Mouse (Mus musculus) midbrain, embryonic 14.5 days (tissue): ENCODE data around the gene Etnppl. TPM values are rescaled to one million over a fixed set of nuclear protein-coding genes. Genes with fewer than 3 reads are reported as not detected.

Experiments
- ATAC-seq: fragments of 200-750 bp; cut with Nextera tagmentation; 2 replicates; pipeline ENCODE4 v1.8.0; 2017; ENCODE audit warnings: moderate number of reproducible peaks, moderate library complexity; ENCODE audit not compliant: low FRiP score, low TSS enrichment
- DNase-seq: peaks from one replicate; pipeline ENCODE4 v3.0.0-alpha.2; 2015
- H3K27ac ChIP-seq: fragments of 300-500 bp; sonication (generic); replicated peaks from 2 replicates; pipeline ENCODE4 v1.5.1; 2014; ENCODE audit warnings: mild to moderate bottlenecking, low read depth, low read length, moderate library complexity
- H3K27me3 ChIP-seq: fragments of 300-500 bp; sonication (generic); 2 replicates; pipeline ENCODE4 v1.6.1; 2014; ENCODE audit warnings: low read length, control low read depth, mixed read lengths; ENCODE audit not compliant: control insufficient read depth, insufficient read depth
- H3K36me3 ChIP-seq: fragments of 300-500 bp; sonication (generic); 2 replicates; pipeline ENCODE4 v1.6.1; 2014; ENCODE audit warnings: low read length, control low read depth; ENCODE audit not compliant: control insufficient read depth, insufficient read depth
- H3K4me1 ChIP-seq: fragments of 300-500 bp; sonication (generic); 2 replicates; pipeline ENCODE4 v1.6.1; 2014; ENCODE audit warnings: mild to moderate bottlenecking, antibody characterized with exemption, low read length, control low read depth; ENCODE audit not compliant: control insufficient read depth, insufficient read depth
- H3K4me2 ChIP-seq: fragments of 300-500 bp; sonication (generic); 2 replicates; pipeline ENCODE4 v1.6.1; 2014; ENCODE audit warnings: mild to moderate bottlenecking, low read length, moderate library complexity
- H3K4me3 ChIP-seq: fragments of 300-500 bp; sonication (generic); replicated peaks from 2 replicates; pipeline ENCODE4 v1.5.1; 2014; ENCODE audit warnings: low read depth, low read length
- H3K9ac ChIP-seq: fragments of 300-500 bp; sonication (generic); replicated peaks from 2 replicates; pipeline ENCODE4 v1.6.1; 2014; ENCODE audit warnings: mild to moderate bottlenecking, low read length, moderate library complexity
- H3K9me3 ChIP-seq: fragments of 300-500 bp; sonication (generic); 2 replicates; pipeline ENCODE4 v1.6.1; 2016; ENCODE audit warnings: low read length, control low read depth, mixed read lengths; ENCODE audit not compliant: control insufficient read depth
- WGBS: fragments of 180-500 bp; shearing (Covaris S2); extraction: QIAGEN DNeasy Blood & Tissue Kit; methylation state at CpG from one replicate; pipeline ENCODE4 v1.1.7; 2014; 5-methylcytosine and 5-hydroxymethylcytosine counted together
- polyA plus RNA-seq: library from polyadenylated mRNA; unstranded; fragments of >200 nt; fragmentation: Nextera tagmentation; extraction: Ambion mirVana; gene quantifications from 2 replicates; pipeline ENCODE4 v1.2.1, GENCODE M21; 2014

The Etnppl gene
- polyA plus RNA-seq, 1 experiment from 2014 or later, result not detected

DNA sequence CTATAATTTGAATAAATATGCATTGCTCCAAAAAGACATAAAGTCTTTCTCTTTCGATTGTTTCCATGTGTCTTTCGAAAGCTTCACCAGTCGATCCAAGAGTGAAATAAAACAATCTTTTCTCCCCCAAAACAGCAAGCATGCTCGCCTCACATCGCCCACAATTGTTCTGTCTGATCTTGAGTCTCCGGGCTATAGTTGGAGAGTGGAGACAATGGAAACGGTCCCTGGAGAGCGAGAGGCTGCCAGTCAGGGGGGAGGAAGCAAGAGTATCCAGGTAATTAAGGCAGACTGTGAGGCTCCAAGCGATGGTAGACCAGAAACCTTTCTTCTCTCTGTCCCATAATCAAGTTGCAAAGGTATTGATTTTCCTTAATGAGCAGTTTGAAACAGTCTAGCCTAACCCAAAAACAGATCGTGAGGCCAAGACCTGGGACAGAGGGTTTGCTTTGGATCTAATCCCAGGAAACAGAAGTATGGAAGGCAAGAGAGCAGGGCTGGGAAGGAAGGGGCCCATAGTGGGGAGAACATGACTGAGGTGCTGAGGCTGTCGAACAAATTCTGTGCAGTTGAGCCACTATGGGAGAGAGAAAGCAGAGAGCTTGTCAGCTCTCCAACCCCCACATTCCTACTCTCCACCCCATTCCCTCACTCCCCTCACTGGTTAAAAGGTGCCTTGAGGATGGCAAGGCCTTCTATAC lies 29.0 kb downstream of the Etnppl start:
- Histone ChIP-seq H3K9ac (no peak overlapping the region), H3K4me1 (no peaks in the 10 kb centered on the region), H3K9me3 (no peaks in the 10 kb centered on the region), H3K27ac (no peak overlapping the region), H3K4me2 (no peak overlapping the region), H3K36me3 (no peaks in the 10 kb centered on the region), H3K4me3 (no peak overlapping the region), H3K27me3 (no peaks in the 10 kb centered on the region)
- DNase-seq, result peak; percentile 12
- no peak for ATAC-seq
- WGBS, result 69% methylated on average over 11 of the region's 11 CpGs

- 67% methylated on average over 6 of the region's 6 CpGs for WGBS
- Histone ChIP-seq H3K4me3 (no peak overlapping the region), H3K9ac (no peak overlapping the region), H3K27ac (no peak overlapping the region), H3K4me1 (no peaks in the 10 kb centered on the region), H3K27me3 (no peaks in the 10 kb centered on the region), H3K4me2 (no peak overlapping the region), H3K9me3 (no peaks in the 10 kb centered on the region), H3K36me3 (no peaks in the 10 kb centered on the region)
- ATAC-seq, result no peak
- DNase-seq, result no peak
These were observed 32.3 kb downstream of the Etnppl start for GRCm38 (mm10) chr3:130649569-130649968.

- Histone ChIP-seq H3K4me2 (no peak overlapping the region), H3K36me3 (no peaks in the 10 kb centered on the region), H3K9me3 (no peaks in the 10 kb centered on the region), H3K27ac (no peak overlapping the region), H3K4me3 (no peak overlapping the region), H3K4me1 (no peaks in the 10 kb centered on the region), H3K9ac (no peak overlapping the region), H3K27me3 (no peaks in the 10 kb centered on the region)
- ATAC-seq, result no peak
- DNase-seq, result no peak
- 81% methylated on average over 6 of the region's 6 CpGs for WGBS
These were observed 43.4 kb downstream of the Etnppl start for GRCm38 (mm10) chr3:130660619-130661018.

DNA sequence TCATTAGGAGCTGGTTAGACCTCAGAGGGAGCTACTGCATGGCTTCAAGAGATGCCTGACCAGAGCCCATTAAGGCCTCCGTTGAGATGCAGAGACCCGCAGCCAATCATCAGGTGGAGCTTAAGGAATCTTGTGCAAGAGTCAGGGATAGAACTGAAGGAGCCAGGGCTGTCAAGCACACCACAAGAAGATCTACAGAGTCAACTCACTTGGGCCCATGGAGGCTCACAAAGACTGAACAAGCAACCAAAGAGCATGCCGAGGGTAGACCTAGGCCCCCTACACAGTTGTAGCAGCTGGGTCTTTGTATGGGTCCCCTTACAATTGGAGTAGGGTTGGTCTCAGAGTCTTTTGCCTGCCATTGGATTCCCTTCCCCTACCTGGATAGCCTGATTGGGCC lies 45.2 kb downstream of the Etnppl start:
- Histone ChIP-seq H3K4me3 (no peak overlapping the region), H3K27me3 (no peaks in the 10 kb centered on the region), H3K4me1 (no peaks in the 10 kb centered on the region), H3K9ac (no peak overlapping the region), H3K27ac (no peak overlapping the region), H3K9me3 (no peaks in the 10 kb centered on the region), H3K4me2 (no peak overlapping the region), H3K36me3 (no peaks in the 10 kb centered on the region)
- DNase-seq (no peak), ATAC-seq (no peak)
- WGBS, result 97% methylated on average over 3 of the region's 3 CpGs

GRCm38 (mm10) chr3:130671291-130671690 lies 54.0 kb downstream of the Etnppl start:
- no peaks in the 10 kb centered on the region for H3K9me3 ChIP-seq
- H3K4me1 ChIP-seq, result no peaks in the 10 kb centered on the region
- no peak overlapping the region for H3K4me3 ChIP-seq
- DNase-seq (no peak), ATAC-seq (no peak)
- H3K27me3 ChIP-seq, result no peaks in the 10 kb centered on the region
- H3K4me2 ChIP-seq, result no peak overlapping the region
- no peak overlapping the region for H3K27ac ChIP-seq
- 57% methylated on average over 14 of the region's 14 CpGs for WGBS
- H3K9ac ChIP-seq, result no peak overlapping the region
- no peaks in the 10 kb centered on the region for H3K36me3 ChIP-seq

DNA sequence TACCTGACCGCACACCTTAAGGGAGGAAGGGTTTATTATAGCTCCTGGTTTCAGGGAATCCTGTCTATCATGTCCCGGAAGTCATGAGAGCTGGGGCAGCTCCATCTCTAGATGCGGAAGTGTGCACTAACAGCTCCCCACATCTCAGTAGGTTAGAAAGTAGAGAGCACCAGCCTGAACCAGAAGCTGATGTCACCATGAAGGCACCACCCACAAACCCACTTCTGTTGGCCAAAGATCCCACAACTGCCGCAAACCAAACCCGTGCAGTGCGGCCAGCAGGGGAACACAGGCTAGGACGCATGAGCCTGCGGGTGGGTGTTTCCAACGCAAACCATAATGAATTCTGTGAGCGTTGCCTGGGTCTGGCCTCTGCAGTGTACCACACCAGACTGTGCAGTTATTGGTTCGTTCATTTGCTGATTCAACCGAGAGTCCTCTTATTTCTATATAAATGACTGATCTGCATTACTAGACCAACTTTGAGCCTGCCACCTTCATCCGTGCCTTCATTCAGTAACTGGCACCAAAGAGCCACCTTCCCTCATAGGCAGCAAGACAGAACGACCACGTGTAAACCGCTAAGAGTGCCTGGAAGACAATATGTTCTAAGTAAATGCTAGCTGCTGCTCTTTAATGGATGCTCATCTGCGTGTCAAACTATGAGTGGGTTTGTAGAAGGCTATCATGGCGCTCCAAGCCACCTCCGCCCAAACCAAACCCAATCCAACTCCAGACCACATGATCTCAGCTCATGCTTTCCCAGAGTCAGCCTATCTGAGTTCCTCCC lies 60.6 kb downstream of the Etnppl start:
- 96% methylated on average over 19 of the region's 19 CpGs for WGBS
- Histone ChIP-seq H3K4me2 (no peak overlapping the region), H3K4me1 (no peaks in the 10 kb centered on the region), H3K9me3 (no peaks in the 10 kb centered on the region), H3K27ac (no peak overlapping the region), H3K36me3 (no peaks in the 10 kb centered on the region), H3K9ac (no peak overlapping the region), H3K4me3 (no peak overlapping the region), H3K27me3 (no peaks in the 10 kb centered on the region)
- no peak for DNase-seq
- no peak for ATAC-seq

GRCm38 (mm10) chr3:130681226-130681625 lies 64.0 kb downstream of the Etnppl start:
- no peak overlapping the region for H3K4me2 ChIP-seq
- no peaks in the 10 kb centered on the region for H3K9me3 ChIP-seq
- no peak overlapping the region for H3K4me3 ChIP-seq
- H3K9ac ChIP-seq, result no peak overlapping the region
- H3K27ac ChIP-seq, result no peak overlapping the region
- no peaks in the 10 kb centered on the region for H3K27me3 ChIP-seq
- ATAC-seq, result no peak
- no peaks in the 10 kb centered on the region for H3K4me1 ChIP-seq
- no peak for DNase-seq
- 90% methylated on average over 2 of the region's 2 CpGs for WGBS
- H3K36me3 ChIP-seq, result no peaks in the 10 kb centered on the region

DNA sequence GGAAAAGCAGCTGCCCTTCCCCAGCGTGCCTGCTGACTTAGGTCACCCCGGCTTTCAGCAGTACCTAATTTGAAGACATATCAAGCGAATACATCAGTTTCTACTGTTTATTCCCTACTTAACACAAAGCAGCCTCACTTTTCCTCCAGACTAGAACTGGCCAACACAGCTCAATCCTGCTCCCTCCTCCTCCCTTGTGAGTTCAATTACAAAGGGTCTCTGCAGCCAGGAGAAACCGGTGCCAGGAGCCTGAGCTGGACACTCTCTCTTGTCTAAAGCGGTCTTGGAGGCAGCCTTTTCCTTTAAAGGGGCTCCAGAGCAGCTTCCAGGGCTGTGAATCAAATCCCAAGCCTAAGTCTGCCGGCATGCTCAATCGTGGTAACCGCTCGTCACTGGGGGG lies 64.9 kb downstream of the Etnppl start:
- Histone ChIP-seq H3K27ac (no peak overlapping the region), H3K4me2 (no peak overlapping the region), H3K4me3 (no peak overlapping the region), H3K9me3 (no peaks in the 10 kb centered on the region), H3K27me3 (no peaks in the 10 kb centered on the region), H3K9ac (no peak overlapping the region), H3K4me1 (no peaks in the 10 kb centered on the region), H3K36me3 (no peaks in the 10 kb centered on the region)
- no peak for ATAC-seq
- no peak for DNase-seq
- 94% methylated on average over 9 of the region's 9 CpGs for WGBS

DNA sequence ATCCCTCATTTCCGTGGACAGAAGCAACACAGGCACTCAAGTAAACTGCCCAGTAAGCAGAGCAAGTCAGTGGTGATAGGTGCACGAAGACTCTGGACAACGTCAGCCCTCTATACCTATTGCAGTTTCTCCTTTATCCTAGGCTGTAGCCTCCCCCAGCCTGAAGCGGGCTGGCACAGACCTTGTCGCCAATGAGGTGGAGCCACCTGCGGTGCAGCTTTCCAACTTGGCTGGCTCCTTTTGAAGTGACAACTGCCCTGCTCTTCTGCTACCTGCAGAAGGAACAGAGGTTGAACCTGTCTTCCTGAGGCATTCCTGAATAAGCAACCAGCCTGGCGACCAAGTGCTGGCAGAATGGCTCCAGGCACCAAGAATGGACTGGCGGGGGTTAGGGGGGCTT lies 66.6 kb downstream of the Etnppl start:
- H3K4me3 ChIP-seq, result no peak overlapping the region
- H3K9ac ChIP-seq, result no peak overlapping the region
- ATAC-seq (no peak), DNase-seq (no peak)
- no peak overlapping the region for H3K4me2 ChIP-seq
- no peaks in the 10 kb centered on the region for H3K27me3 ChIP-seq
- H3K9me3 ChIP-seq, result no peaks in the 10 kb centered on the region
- H3K27ac ChIP-seq, result no peak overlapping the region
- H3K4me1 ChIP-seq, result no peaks in the 10 kb centered on the region
- WGBS, result 82% methylated on average over 8 of the region's 8 CpGs
- no peaks in the 10 kb centered on the region for H3K36me3 ChIP-seq
